Mouse (Mus musculus) left cerebral cortex, postnatal 25 days (tissue): ENCODE results near the gene Spag9. TPM values are rescaled to one million over a fixed set of nuclear protein-coding genes. Genes with fewer than 3 reads are reported as not detected.

Experiments
- DNase-seq, 2 experiments: peaks; one replicate each; pipeline ENCODE4 v3.0.0; 2022; ENCODE audit warnings: low spot score in 2 of 2, mixed read lengths in 1 of 2
- intact Hi-C: fragments of 180-260 bp; cut with DNase I; formaldehyde crosslinking; loops from one replicate; pipeline ENCODE4 v1.15.1; 2025
- total RNA-seq, 2 experiments: library from RNA; stranded (reverse); gene quantifications; 2 replicates each; pipeline ENCODE4 v1.2.3; 2021

The Spag9 gene
- total RNA-seq, 2 experiments from 2014 or later: 272 to 282 TPM

- intact Hi-C loops: no loop called here
- DNase-seq: no peak
These were observed 16.3 kb upstream of the Spag9 start for GRCm38 (mm10) chr11:93979502-93980049.

GRCm38 (mm10) chr11:93984619-93985018 is 11.3 kb upstream of the Spag9 start:
- intact Hi-C loops: no loop called here

GRCm38 (mm10) chr11:93985265-93985664 is 10.6 kb upstream of the Spag9 start:
- no peak for DNase-seq
- intact Hi-C loops: no loop called here

More at GRCm38 (mm10) chr11:93984619-93985018, 11.3 kb upstream of the Spag9 start:
- no peak for DNase-seq

- no peak for DNase-seq
- intact Hi-C loops: no loop called here
These were observed 9.6 kb upstream of the Spag9 start for GRCm38 (mm10) chr11:93986298-93986697.

GRCm38 (mm10) chr11:93987026-93987425 is 8.9 kb upstream of the Spag9 start:
- no peak for DNase-seq
- intact Hi-C loops: no loop called here

GRCm38 (mm10) chr11:93987625-93988327 is 8.1 kb upstream of the Spag9 start:
- intact Hi-C loops: no loop called here

GRCm38 (mm10) chr11:93988328-93989062 is 7.4 kb upstream of the Spag9 start:
- DNase-seq: no peak
- intact Hi-C loops: no loop called here

More at GRCm38 (mm10) chr11:93987625-93988327, 8.1 kb upstream of the Spag9 start:
- no peak for DNase-seq

GRCm38 (mm10) chr11:93994531-93994930 is 1.4 kb upstream of the Spag9 start:
- intact Hi-C loops: no loop called here

GRCm38 (mm10) chr11:93995111-93995719 is 676 bp upstream of the Spag9 start:
- DNase-seq: peak; percentile 72 to 93
- intact Hi-C loops: loop anchor here (1.0 kb wide), 1 partner anchor 27 kb away; the partner anchor contains the start of genes Gm20390 and Nme1

More at GRCm38 (mm10) chr11:93994531-93994930, 1.4 kb upstream of the Spag9 start:
- DNase-seq: no peak

- DNase-seq: peak; percentile 33 to 53
- intact Hi-C loops: loop anchor here (2.0 kb wide), 1 partner anchor 48 kb away; no protein-coding TSS in a partner anchor
These were observed 632 bp downstream of the Spag9 start for GRCm38 (mm10) chr11:93996306-93997140.

- DNase-seq: peak in 1 of 2 experiments; percentile 16
- intact Hi-C loops: loop anchor here (2.0 kb wide), 1 partner anchor 48 kb away; no protein-coding TSS in a partner anchor
These were observed 1.4 kb downstream of the Spag9 start for GRCm38 (mm10) chr11:93997141-93997775.

- DNase-seq: no peak
- intact Hi-C loops: no loop called here
These were observed 3.4 kb downstream of the Spag9 start for GRCm38 (mm10) chr11:93999276-93999675.

GRCm38 (mm10) chr11:94003346-94003745 is 7.5 kb downstream of the Spag9 start:
- intact Hi-C loops: no loop called here
- DNase-seq: no peak

GRCm38 (mm10) chr11:94019091-94019490 is 23.2 kb downstream of the Spag9 start:
- intact Hi-C loops: no loop called here

GRCm38 (mm10) chr11:94020403-94020802 is 24.5 kb downstream of the Spag9 start:
- intact Hi-C loops: no loop called here
- DNase-seq: no peak

More at GRCm38 (mm10) chr11:94019091-94019490, 23.2 kb downstream of the Spag9 start:
- no peak for DNase-seq

- DNase-seq: no peak
- intact Hi-C loops: no loop called here
These were observed 30.4 kb downstream of the Spag9 start for GRCm38 (mm10) chr11:94026289-94026688.

GRCm38 (mm10) chr11:94032084-94032483 is 36.2 kb downstream of the Spag9 start:
- intact Hi-C loops: no loop called here
- no peak for DNase-seq

GRCm38 (mm10) chr11:94032971-94033370 is 37.1 kb downstream of the Spag9 start:
- intact Hi-C loops: no loop called here

More at GRCm38 (mm10) chr11:94032971-94033370, 37.1 kb downstream of the Spag9 start:
- DNase-seq: no peak
